Mouse (Mus musculus) small intestine, adult 2 months (tissue): ENCODE measurements at regions not wholly inside any gene's neighbourhood (a gene's known extent, or its start where the extent isn't known, plus 50 kb on each side); places are given as distances from the start of the nearest gene placed in this dataset.

Experiments used
- CTCF ChIP-seq: fragments of 200-500 bp; IDR thresholded peaks from 2 replicates; pipeline ENCODE4 v1.5.1; 2012; ENCODE audit warnings: low read depth, mild to moderate bottlenecking, control low read depth, inconsistent platforms, low read length, moderate library complexity, mixed read lengths; ENCODE audit not compliant: insufficient replicate concordance, insufficient read length; ENCODE audit errors: extremely low read depth
- POLR2A ChIP-seq: fragments of 200-500 bp; IDR thresholded peaks from 2 replicates; pipeline ENCODE4 v1.6.1; 2012; ENCODE audit warnings: low read depth, mild to moderate bottlenecking, control low read depth, inconsistent platforms, low read length, moderate library complexity

GRCm38 (mm10) chr5:41058015-41058414 lies 649.9 kb downstream of the Rab28 start:
- TF ChIP-seq POLR2A (no peak), CTCF (no peak)
